Mouse (Mus musculus) neural tube, embryonic 13.5 days (tissue): ENCODE measurements around the gene Shroom3. TPM values are rescaled to one million over a fixed set of nuclear protein-coding genes. Genes with fewer than 3 reads are reported as not detected.
A peak's percentile ranks its signal among the peaks of the same experiment; 100 is the strongest.

Experiments
- microRNA counts: library from miRNA; unstranded; fragments of <30 nt; microRNA quantifications from one replicate; lab custom pipeline; 2016
- microRNA-seq: library from miRNA; unstranded; fragments of <30 nt; microRNA quantifications from one replicate; pipeline ENCODE4, GENCODE M21; 2016
- polyA plus RNA-seq: library from polyadenylated mRNA; unstranded; fragments of >200 nt; fragmentation: Nextera tagmentation; extraction: Ambion mirVana; gene quantifications from 2 replicates; pipeline ENCODE4 v1.2.1, GENCODE M21; 2015

Shroom3 gene
- polyA plus RNA-seq, 1 experiment from 2014 or later: 1.7 TPM

MicroRNAs encoded within 50 kb of the gene (microRNA counts, 519-probe panel; counts per million panel counts)
- 2,561 counts per million, percentile 26 among the panel's probes with 10 or more counts for microRNA mmu-miR-1961 (lab: Ali Mortazavi, UCI)

Small RNAs within 50 kb of the gene (microRNA-seq; reads per million reads assigned to microRNA genes)
- gene Mir1961: not detected

Other genes starting within 250 kb of the Shroom3 start
- gene Nup54, start 248.2 kb upstream of the Shroom3 start, polyA plus RNA-seq: 43.7 and 50.4 TPM in 2 replicates
- 18.8 and 18.9 TPM in 2 replicates for gene Scarb2, start 176.6 kb upstream of the Shroom3 start, polyA plus RNA-seq
- 0.59 TPM in 1 of 2 replicates, not detected in the other for gene Fam47e, start 128.4 kb upstream of the Shroom3 start, polyA plus RNA-seq
- gene Stbd1, start 80.4 kb upstream of the Shroom3 start, polyA plus RNA-seq: 9.9 and 10.4 TPM in 2 replicates
- gene Ccdc158, start 8.2 kb upstream of the Shroom3 start, polyA plus RNA-seq: 0.47 and 0.52 TPM in 2 replicates